Mouse (Mus musculus): ENCODE measurements around the gene Lrrc7. TPM values are rescaled to one million over a fixed set of nuclear protein-coding genes. Genes with fewer than 3 reads are reported as not detected.

Lrrc7 gene
- polyA plus RNA-seq, 1 experiment = not detected

- H3K27me3 ChIP-seq (ENCODE audit: control insufficient read depth, insufficient read depth, insufficient read length) = no peaks in the 10 kb centered on the region
- no peak overlapping the region for H3K4me2 ChIP-seq (ENCODE audit: low read depth)
- no peak for TF ChIP-seq TCF12 (IDR thresholded peaks at IDR 0.05; ENCODE audit: insufficient read depth, poor library complexity, severe bottlenecking)
- TF ChIP-seq MAX (IDR thresholded peaks at IDR 0.05; ENCODE audit: low read depth) = no peak
- no peak for TF ChIP-seq USF1 (IDR thresholded peaks at IDR 0.05; ENCODE audit: low read depth)
- no peak for TF ChIP-seq MYOG (IDR thresholded peaks at IDR 0.05; ENCODE audit: control insufficient read depth in 1 of 3, insufficient read depth in 1 of 3, insufficient read length in 2 of 3, low read depth in 2 of 3)
- TF ChIP-seq POLR2A (IDR thresholded peaks at IDR 0.05; ENCODE audit: insufficient read length, low read depth) = no peak
- no peak for TF ChIP-seq CEBPB (IDR thresholded peaks at IDR 0.05; ENCODE audit: insufficient read depth, poor library complexity, severe bottlenecking)
- TF ChIP-seq SRF (IDR thresholded peaks at IDR 0.05; ENCODE audit: control insufficient read depth, insufficient read length, low read depth) = no peak
- no peak for TF ChIP-seq MYOD1 (IDR thresholded peaks at IDR 0.05; ENCODE audit: control insufficient read depth in 1 of 3, insufficient read length in 2 of 3, low read depth in 2 of 3)
- no peak for TF ChIP-seq REST (IDR thresholded peaks at IDR 0.05; ENCODE audit: insufficient read depth, insufficient read length)
- no peak overlapping the region for H3K4me3 ChIP-seq
- H3K36me3 ChIP-seq (ENCODE audit: control insufficient read depth, insufficient read depth) = no peaks in the 10 kb centered on the region
- H3ac ChIP-seq (ENCODE audit: control insufficient read depth, insufficient read length) = no peak overlapping the region
- H3K79me2 ChIP-seq (ENCODE audit: control insufficient read depth, insufficient read depth) = no peaks in the 10 kb centered on the region
Measured at GRCm38 (mm10) chr3:158552105-158552504, 9.9 kb downstream of the Lrrc7 start.

GRCm38 (mm10) chr3:158543481-158543880, 18.5 kb downstream of the Lrrc7 start:
- TF ChIP-seq USF1 (IDR thresholded peaks at IDR 0.05; ENCODE audit: low read depth) = no peak
- TF ChIP-seq MYOG (IDR thresholded peaks at IDR 0.05; ENCODE audit: control insufficient read depth in 1 of 3, insufficient read depth in 1 of 3, insufficient read length in 2 of 3, low read depth in 2 of 3) = no peak
- no peak for TF ChIP-seq MAX (IDR thresholded peaks at IDR 0.05; ENCODE audit: low read depth)
- TF ChIP-seq POLR2A (IDR thresholded peaks at IDR 0.05; ENCODE audit: insufficient read length, low read depth) = no peak
- TF ChIP-seq REST (IDR thresholded peaks at IDR 0.05; ENCODE audit: insufficient read depth, insufficient read length) = no peak
- TF ChIP-seq E2F4 (IDR thresholded peaks at IDR 0.05; ENCODE audit: insufficient read depth) = no peak

GRCm38 (mm10) chr3:158532859-158533258, 29.2 kb downstream of the Lrrc7 start:
- no peaks in the 10 kb centered on the region for H3K79me2 ChIP-seq (ENCODE audit: control insufficient read depth, insufficient read depth)
- no peak overlapping the region for H3K4me2 ChIP-seq (ENCODE audit: low read depth)
- H3K36me3 ChIP-seq (ENCODE audit: control insufficient read depth, insufficient read depth) = no peaks in the 10 kb centered on the region
- H3ac ChIP-seq (ENCODE audit: control insufficient read depth, insufficient read length) = no peak overlapping the region
- TF ChIP-seq POLR2A (IDR thresholded peaks at IDR 0.05; ENCODE audit: insufficient read length, low read depth) (no peak), POLR2AphosphoS2 (IDR thresholded peaks at IDR 0.05; ENCODE audit: insufficient read length, low read depth) (no peak), MYOD1 (IDR thresholded peaks at IDR 0.05; ENCODE audit: control insufficient read depth in 1 of 3, insufficient read length in 2 of 3, low read depth in 2 of 3) (no peak), TCF12 (IDR thresholded peaks at IDR 0.05; ENCODE audit: insufficient read depth, poor library complexity, severe bottlenecking) (no peak), MAX (IDR thresholded peaks at IDR 0.05; ENCODE audit: low read depth) (no peak), USF1 (IDR thresholded peaks at IDR 0.05; ENCODE audit: low read depth) (no peak), MYOG (IDR thresholded peaks at IDR 0.05; ENCODE audit: control insufficient read depth in 1 of 3, insufficient read depth in 1 of 3, insufficient read length in 2 of 3, low read depth in 2 of 3) (no peak), TCF3 (IDR thresholded peaks at IDR 0.05; ENCODE audit: insufficient read length, low read depth) (no peak), CEBPB (IDR thresholded peaks at IDR 0.05; ENCODE audit: insufficient read depth, poor library complexity, severe bottlenecking) (no peak), E2F4 (IDR thresholded peaks at IDR 0.05; ENCODE audit: insufficient read depth) (no peak)
- no peak overlapping the region for H3K4me3 ChIP-seq
- H3K27me3 ChIP-seq (ENCODE audit: control insufficient read depth, insufficient read depth, insufficient read length) = no peaks in the 10 kb centered on the region

More at GRCm38 (mm10) chr3:158543481-158543880, 18.5 kb downstream of the Lrrc7 start:
- no peak overlapping the region for H3K4me3 ChIP-seq
- no peak overlapping the region for H3K4me2 ChIP-seq (ENCODE audit: low read depth)
- no peaks in the 10 kb centered on the region for H3K79me2 ChIP-seq (ENCODE audit: control insufficient read depth, insufficient read depth)
- H3K36me3 ChIP-seq (ENCODE audit: control insufficient read depth, insufficient read depth) = no peaks in the 10 kb centered on the region
- no peak overlapping the region for H3ac ChIP-seq (ENCODE audit: control insufficient read depth, insufficient read length)
- H3K27me3 ChIP-seq (ENCODE audit: control insufficient read depth, insufficient read depth, insufficient read length) = no peaks in the 10 kb centered on the region

GRCm38 (mm10) chr3:158528471-158528870, 33.5 kb downstream of the Lrrc7 start:
- TF ChIP-seq POLR2A (IDR thresholded peaks at IDR 0.05; ENCODE audit: insufficient read length, low read depth) (no peak), REST (IDR thresholded peaks at IDR 0.05; ENCODE audit: insufficient read depth, insufficient read length) (no peak), MYOG (IDR thresholded peaks at IDR 0.05; ENCODE audit: control insufficient read depth in 1 of 3, insufficient read depth in 1 of 3, insufficient read length in 2 of 3, low read depth in 2 of 3) (no peak), POLR2AphosphoS2 (IDR thresholded peaks at IDR 0.05; ENCODE audit: insufficient read length, low read depth) (no peak), MAX (IDR thresholded peaks at IDR 0.05; ENCODE audit: low read depth) (no peak), CEBPB (IDR thresholded peaks at IDR 0.05; ENCODE audit: insufficient read depth, poor library complexity, severe bottlenecking) (no peak), TCF12 (IDR thresholded peaks at IDR 0.05; ENCODE audit: insufficient read depth, poor library complexity, severe bottlenecking) (no peak), TCF3 (IDR thresholded peaks at IDR 0.05; ENCODE audit: insufficient read length, low read depth) (no peak), E2F4 (IDR thresholded peaks at IDR 0.05; ENCODE audit: insufficient read depth) (no peak), SRF (IDR thresholded peaks at IDR 0.05; ENCODE audit: control insufficient read depth, insufficient read length, low read depth) (no peak), MYOD1 (IDR thresholded peaks at IDR 0.05; ENCODE audit: control insufficient read depth in 1 of 3, insufficient read length in 2 of 3, low read depth in 2 of 3) (no peak), USF1 (IDR thresholded peaks at IDR 0.05; ENCODE audit: low read depth) (no peak)
- Histone ChIP-seq H3K4me2 (ENCODE audit: low read depth) (no peak overlapping the region), H3ac (ENCODE audit: control insufficient read depth, insufficient read length) (no peak overlapping the region), H3K79me2 (ENCODE audit: control insufficient read depth, insufficient read depth) (no peaks in the 10 kb centered on the region), H3K36me3 (ENCODE audit: control insufficient read depth, insufficient read depth) (no peaks in the 10 kb centered on the region), H3K4me3 (no peak overlapping the region), H3K27me3 (ENCODE audit: control insufficient read depth, insufficient read depth, insufficient read length) (no peaks in the 10 kb centered on the region)

- TF ChIP-seq TCF3 (IDR thresholded peaks at IDR 0.05; ENCODE audit: insufficient read length, low read depth) (no peak), SRF (IDR thresholded peaks at IDR 0.05; ENCODE audit: control insufficient read depth, insufficient read length, low read depth) (no peak), TCF12 (IDR thresholded peaks at IDR 0.05; ENCODE audit: insufficient read depth, poor library complexity, severe bottlenecking) (no peak), E2F4 (IDR thresholded peaks at IDR 0.05; ENCODE audit: insufficient read depth) (no peak), CEBPB (IDR thresholded peaks at IDR 0.05; ENCODE audit: insufficient read depth, poor library complexity, severe bottlenecking) (no peak)
- Histone ChIP-seq H3K27me3 (ENCODE audit: control insufficient read depth, insufficient read depth, insufficient read length) (no peaks in the 10 kb centered on the region), H3ac (ENCODE audit: control insufficient read depth, insufficient read length) (no peak overlapping the region), H3K79me2 (ENCODE audit: control insufficient read depth, insufficient read depth) (no peaks in the 10 kb centered on the region), H3K4me3 (no peak overlapping the region), H3K36me3 (ENCODE audit: control insufficient read depth, insufficient read depth) (no peaks in the 10 kb centered on the region), H3K4me2 (ENCODE audit: low read depth) (no peak overlapping the region)
Measured at GRCm38 (mm10) chr3:158493730-158494129, 68.3 kb downstream of the Lrrc7 start.
